Mouse (Mus musculus) bone marrow, adult 2 months (tissue): ENCODE data around the gene Dpysl5.

Source experiments
- CTCF ChIP-seq: fragments of 200-500 bp; IDR thresholded peaks from 2 replicates; pipeline ENCODE4 v1.5.1; 2011; ENCODE audit warnings: low read length, control low read depth; ENCODE audit not compliant: control insufficient read depth, insufficient read depth
- POLR2A ChIP-seq: fragments of 200-500 bp; IDR thresholded peaks from 2 replicates; pipeline ENCODE4 v1.6.1; 2011; ENCODE audit warnings: low read depth, mild to moderate bottlenecking, control low read depth, low read length, borderline replicate concordance; ENCODE audit not compliant: control insufficient read depth

DNA sequence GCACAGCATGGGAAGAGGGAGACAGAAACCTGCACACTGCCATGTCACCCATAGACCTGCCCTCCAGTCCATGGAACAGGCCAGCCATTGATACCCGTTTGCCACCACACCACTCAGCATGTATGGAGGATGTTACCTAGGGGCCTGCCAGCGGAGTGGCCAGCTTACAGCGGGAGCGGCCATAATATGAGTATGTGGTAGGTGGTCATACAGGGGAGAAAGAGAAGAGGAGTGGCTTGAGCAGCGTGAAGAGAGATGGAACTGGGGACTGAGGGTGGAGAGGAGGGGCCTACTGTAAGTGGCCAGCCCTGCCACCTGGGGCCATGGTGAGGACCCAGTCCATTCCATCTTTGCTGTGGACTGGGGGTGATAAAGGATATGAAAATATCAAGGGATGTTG lies 29.4 kb upstream of the Dpysl5 start:
- TF ChIP-seq CTCF, result no peak
- no peak for TF ChIP-seq POLR2A
